Mouse (Mus musculus) gastrocnemius, adult 8-10 months (tissue): Measurements from ENCODE around the gene Gm10801. TPM values are rescaled to one million over a fixed set of nuclear protein-coding genes. Genes with fewer than 3 reads are reported as not detected.
"Not testable (repeated sequence)": the region's sequence is repeated elsewhere in the genome, so short reads cannot be mapped to it uniquely, and the experiment has no call there.

Source experiments
- DNase-seq, 2 experiments: peaks; one replicate each; pipeline ENCODE4 v3.0.0; 2022; ENCODE audit warnings: low spot score in 2 of 2
- total RNA-seq, 4 experiments: library from RNA; stranded (reverse); gene quantifications; 2 replicates each; pipeline ENCODE4 v1.2.4; 2022

The Gm10801 gene
- not detected for total RNA-seq

- not testable (repeated sequence) for DNase-seq
Observed at GRCm38 (mm10) chr2:98661937-98662336, at the start of gene Gm10801. Gm10801 (plus strand) TSS chr2:98662237.

- DNase-seq, result not testable (repeated sequence)
Observed at GRCm38 (mm10) chr2:98667201-98667600, 5.2 kb downstream of the Gm10801 start, which contains the start of gene Gm10800. Gm10800 (minus strand) TSS chr2:98667301.

DNA sequence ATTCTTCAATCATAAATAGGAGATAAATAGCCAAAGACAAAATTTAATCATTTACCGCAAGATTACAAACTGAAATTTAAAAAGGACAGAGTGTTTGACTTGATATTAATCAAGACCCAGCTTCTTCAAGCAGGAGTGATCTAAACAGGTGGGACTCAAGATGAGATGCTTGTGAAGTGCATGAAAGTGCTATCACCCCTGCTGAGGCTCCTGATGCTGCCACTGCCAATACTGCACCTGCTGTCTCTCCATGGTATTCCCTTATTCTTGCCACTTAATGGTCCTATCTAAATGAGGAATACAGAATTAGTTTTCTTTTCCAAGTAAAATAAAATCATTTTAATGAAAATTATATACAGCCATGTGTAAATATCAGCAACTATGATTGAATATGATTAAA is 35.5 kb downstream of the Gm10801 start:
- no peak for DNase-seq

Other genes with a start within 250 kb of the Gm10801 start
- under 1 TPM in 1 of 4 experiments, not detected in 3; 0.51 TPM for gene Gm10800, start 5.1 kb downstream of the Gm10801 start, total RNA-seq